Mouse (Mus musculus): Measurements from ENCODE around the gene Olfr221. TPM values are rescaled to one million over a fixed set of nuclear protein-coding genes. Genes with fewer than 3 reads are reported as not detected.

The Olfr221 gene
- polyA plus RNA-seq, 1 experiment from 2014 or later: not detected

DNA sequence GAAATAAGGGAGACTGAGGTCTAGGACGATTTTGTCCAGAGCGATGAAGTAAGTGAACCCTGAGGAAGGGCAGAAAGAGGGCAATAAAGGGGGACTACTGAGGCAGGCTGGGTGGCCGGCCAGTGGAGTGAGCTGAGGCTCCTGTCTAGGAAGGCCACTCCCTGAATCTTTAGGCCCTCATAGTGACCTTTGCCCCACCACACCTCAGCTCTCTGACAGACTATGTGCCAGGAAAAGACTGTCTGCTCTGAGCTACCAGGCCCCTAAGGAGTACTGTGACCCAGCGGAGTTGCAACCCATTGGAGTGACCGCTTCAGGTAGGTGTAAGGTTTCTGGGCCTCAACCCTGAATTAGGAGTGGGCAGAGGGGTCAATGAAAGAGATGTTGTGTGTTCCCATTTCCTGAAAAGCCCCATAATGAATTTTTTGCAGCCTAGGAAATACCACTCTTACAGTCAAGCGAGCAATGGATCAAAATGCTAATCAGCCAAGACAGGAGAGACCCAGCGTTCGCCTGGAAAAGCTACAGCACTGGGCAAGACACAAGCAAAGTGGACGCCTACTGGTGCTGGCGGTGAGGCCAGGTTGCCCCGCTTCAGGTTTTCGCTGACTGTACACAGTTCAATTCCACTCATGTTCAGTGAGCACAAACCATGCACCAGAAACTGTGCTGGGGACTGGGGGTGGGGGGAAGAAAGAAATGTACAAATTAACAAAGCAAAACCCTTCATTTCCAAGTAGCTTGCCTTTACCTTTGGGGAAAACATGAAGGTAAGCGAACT lies 25.4 kb downstream of the Olfr221 start:
- Histone ChIP-seq H3K9ac (replicated peaks; ENCODE audit: low read depth, low read length) (no peak overlapping the region), H3K27ac (ENCODE audit: low read length) (peak overlapping the region; percentile 87; the same call in 1 of the 2 replicates), H3K4me3 (ENCODE audit: low read depth, low read length) (no peak overlapping the region), H3K27me3 (ENCODE audit: control insufficient read depth, insufficient read depth, low read length) (no peaks in the 10 kb centered on the region), H3K36me3 (ENCODE audit: control insufficient read depth, insufficient read depth, low read length) (no peaks in the 10 kb centered on the region), H3K9me3 (ENCODE audit: control insufficient read depth, low read depth, low read length) (no peaks in the 10 kb centered on the region), H3K4me1 (ENCODE audit: control insufficient read depth, insufficient read depth, low read length) (peaks cover 27% of the 10 kb centered on the region), H3K4me2 (replicated peaks; ENCODE audit: low read depth, low read length) (no peak overlapping the region)
- 81% methylated on average over 13 of the region's 13 CpGs for WGBS
- ATAC-seq (ENCODE audit: insufficient number of reproducible peaks, insufficient read depth, low FRiP score, low read depth): no peak

DNA sequence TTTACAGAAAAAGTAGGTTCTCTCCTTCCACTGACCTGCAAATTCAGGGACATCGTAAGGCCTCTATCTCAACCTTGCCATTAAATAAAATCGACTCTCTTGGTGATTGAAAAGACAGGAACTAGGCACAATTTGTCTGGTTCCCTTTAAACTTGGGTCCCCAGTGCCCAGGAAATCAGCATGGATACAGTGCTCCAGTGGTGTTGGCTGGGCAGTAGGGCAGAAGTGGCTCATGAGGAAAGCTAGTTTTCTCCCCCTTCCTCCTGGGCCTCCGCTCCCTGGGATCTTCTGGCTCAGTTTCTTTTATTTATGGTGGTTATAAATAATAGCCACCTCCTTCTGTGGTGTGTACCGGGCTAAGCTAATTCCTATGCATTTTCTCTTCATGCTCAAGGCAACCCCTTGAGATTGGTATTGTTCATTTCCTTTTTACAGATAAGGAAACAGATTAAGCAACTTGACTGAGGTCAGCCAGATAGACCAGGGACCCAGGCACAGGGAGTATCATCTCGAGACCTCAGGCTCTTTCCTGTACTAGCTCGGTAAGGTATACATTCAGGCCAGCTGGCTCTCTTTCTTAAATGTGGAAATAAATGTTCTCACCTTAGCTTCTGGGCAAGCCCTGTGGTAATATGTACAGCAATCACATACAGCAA lies 26.7 kb downstream of the Olfr221 start, which contains the start of gene Tmem253:
TSS of gene Tmem253 (plus strand) at position 214 of the 656 bp plus-strand sequence.
- H3K27me3 ChIP-seq (ENCODE audit: control insufficient read depth, insufficient read depth, low read length): no peaks in the 10 kb centered on the region

DNA sequence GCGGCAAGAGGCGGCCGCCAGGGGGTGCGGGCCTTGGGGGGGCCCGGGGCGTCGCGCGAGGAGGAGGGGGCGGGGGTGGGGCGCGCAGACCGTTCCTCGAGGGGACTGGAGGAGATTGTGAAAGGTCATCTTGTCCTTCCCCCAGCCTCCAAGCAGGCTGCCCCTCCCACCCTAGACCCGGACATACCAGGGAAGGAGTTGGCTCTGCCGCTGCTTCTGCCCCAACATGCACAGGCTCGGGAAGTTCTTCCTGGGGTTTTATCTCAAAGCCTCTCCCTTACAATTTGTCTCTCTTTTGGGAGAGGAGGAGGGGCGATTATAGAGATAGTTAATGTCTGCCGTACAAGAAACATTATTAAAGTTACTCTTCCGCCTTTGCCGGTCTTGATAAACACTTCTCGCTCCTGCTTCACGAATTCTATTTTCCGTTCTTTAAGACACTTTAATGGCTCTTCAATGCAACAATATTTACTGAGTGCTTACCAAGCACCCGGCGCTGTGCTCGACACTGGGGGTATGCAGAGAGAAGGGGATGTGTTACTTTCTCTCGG lies 27.4 kb downstream of the Olfr221 start:
- H3K27ac ChIP-seq (ENCODE audit: low read length): peak overlapping the region; percentile 87
- no peaks in the 10 kb centered on the region for H3K27me3 ChIP-seq (ENCODE audit: control insufficient read depth, insufficient read depth, low read length)
- peak overlapping the region; percentile 69 for H3K4me2 ChIP-seq (replicated peaks; ENCODE audit: low read depth, low read length)
- under 1% methylated on average over 27 of the region's 28 CpGs for WGBS
- peaks cover 36% of the 10 kb centered on the region for H3K4me1 ChIP-seq (ENCODE audit: control insufficient read depth, insufficient read depth, low read length)
- H3K9me3 ChIP-seq (ENCODE audit: control insufficient read depth, low read depth, low read length): no peaks in the 10 kb centered on the region
- peak; percentile 57 for ATAC-seq (ENCODE audit: insufficient number of reproducible peaks, insufficient read depth, low FRiP score, low read depth)
- peak overlapping the region; percentile 57 for H3K4me3 ChIP-seq (ENCODE audit: low read depth, low read length)
- H3K9ac ChIP-seq (replicated peaks; ENCODE audit: low read depth, low read length): peak overlapping the region; percentile 83
- no peaks in the 10 kb centered on the region for H3K36me3 ChIP-seq (ENCODE audit: control insufficient read depth, insufficient read depth, low read length)

More for the DNA sequence above, 26.7 kb downstream of the Olfr221 start, which contains the start of gene Tmem253:
- Histone ChIP-seq H3K27ac (ENCODE audit: low read length) (peak within 1 kb of the TSS; percentile 87), H3K4me3 (ENCODE audit: low read depth, low read length) (peak within 1 kb of the TSS; percentile 57), H3K4me2 (replicated peaks; ENCODE audit: low read depth, low read length) (peak within 1 kb of the TSS; percentile 69), H3K9me3 (ENCODE audit: control insufficient read depth, low read depth, low read length) (no peaks in the 10 kb centered on the region), H3K4me1 (ENCODE audit: control insufficient read depth, insufficient read depth, low read length) (peaks cover 29% of the 10 kb centered on the region), H3K36me3 (ENCODE audit: control insufficient read depth, insufficient read depth, low read length) (no peaks in the 10 kb centered on the region), H3K9ac (replicated peaks; ENCODE audit: low read depth, low read length) (peak within 1 kb of the TSS; percentile 83)
- 15% methylated on average over 6 of the region's 6 CpGs for WGBS
- ATAC-seq (ENCODE audit: insufficient number of reproducible peaks, insufficient read depth, low FRiP score, low read depth): no peak

DNA sequence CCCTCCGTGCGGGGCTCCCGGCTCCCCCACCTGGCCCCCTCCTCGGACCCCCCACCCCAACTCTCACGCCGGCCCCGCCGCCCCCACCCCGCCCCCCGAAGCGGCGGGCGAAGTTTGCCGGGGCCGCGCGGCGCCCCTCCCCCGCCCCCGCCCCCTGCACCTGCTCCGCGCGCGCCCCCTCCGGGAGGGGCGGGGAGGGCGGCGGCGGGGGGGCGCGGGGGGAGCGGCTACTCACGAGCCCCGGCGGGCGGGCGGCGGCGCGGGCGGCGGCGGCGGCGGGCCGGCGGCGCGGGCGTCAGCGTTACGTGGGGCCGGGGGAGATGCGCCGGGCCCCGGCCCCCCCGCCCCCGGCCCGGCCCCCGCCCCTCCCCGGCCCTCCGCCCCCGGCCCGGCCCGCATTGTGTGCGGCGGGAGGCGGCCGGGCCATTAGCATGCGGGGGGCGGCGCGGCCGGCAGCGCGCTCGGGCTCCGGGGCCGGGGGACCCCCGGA lies 27.9 kb downstream of the Olfr221 start:
- H3K27me3 ChIP-seq (ENCODE audit: control insufficient read depth, insufficient read depth, low read length): no peaks in the 10 kb centered on the region

DNA sequence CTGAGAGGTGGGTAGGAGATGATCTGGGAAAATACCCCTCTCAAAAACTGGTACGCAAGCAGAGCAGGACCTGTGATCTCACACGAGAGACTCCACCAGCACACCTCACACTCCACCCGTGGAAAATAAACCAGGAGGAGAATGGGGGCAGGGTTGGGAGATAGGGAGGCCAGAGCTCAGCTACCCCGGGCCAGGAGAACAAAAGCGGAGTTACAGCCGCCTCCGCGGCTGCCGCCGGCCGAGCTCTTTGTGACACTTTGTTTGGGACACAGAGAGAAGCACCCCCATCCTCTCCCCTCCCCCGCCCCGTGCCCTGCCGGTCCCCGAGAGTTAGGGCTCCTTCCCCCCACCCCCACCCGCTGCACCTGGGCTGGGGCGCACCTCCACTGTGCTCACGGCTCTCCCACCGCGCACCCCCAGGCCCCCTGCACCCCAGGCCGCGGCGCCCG lies 28.5 kb downstream of the Olfr221 start:
- Histone ChIP-seq H3K27me3 (ENCODE audit: control insufficient read depth, insufficient read depth, low read length) (no peaks in the 10 kb centered on the region), H3K4me2 (replicated peaks; ENCODE audit: low read depth, low read length) (peak overlapping the region; percentile 69), H3K9ac (replicated peaks; ENCODE audit: low read depth, low read length) (peak overlapping the region; percentile 83), H3K4me3 (ENCODE audit: low read depth, low read length) (peak overlapping the region; percentile 57), H3K9me3 (ENCODE audit: control insufficient read depth, low read depth, low read length) (no peaks in the 10 kb centered on the region), H3K36me3 (ENCODE audit: control insufficient read depth, insufficient read depth, low read length) (peaks cover 8% of the 10 kb centered on the region; the same call in 1 of the 2 replicates), H3K27ac (ENCODE audit: low read length) (peak overlapping the region; percentile 96), H3K4me1 (ENCODE audit: control insufficient read depth, insufficient read depth, low read length) (peaks cover 34% of the 10 kb centered on the region)
- 1% methylated on average over 23 of the region's 24 CpGs for WGBS
- ATAC-seq (ENCODE audit: insufficient number of reproducible peaks, insufficient read depth, low FRiP score, low read depth): no peak

More for the DNA sequence above, 27.9 kb downstream of the Olfr221 start:
- H3K4me1 ChIP-seq (ENCODE audit: control insufficient read depth, insufficient read depth, low read length): peaks cover 36% of the 10 kb centered on the region
- peak; percentile 30; the same call in 1 of the 2 replicates for ATAC-seq (ENCODE audit: insufficient number of reproducible peaks, insufficient read depth, low FRiP score, low read depth)
- peak overlapping the region; percentile 57 for H3K4me3 ChIP-seq (ENCODE audit: low read depth, low read length)
- 2% methylated on average over 14 of the region's 80 CpGs for WGBS
- H3K9ac ChIP-seq (replicated peaks; ENCODE audit: low read depth, low read length): peak overlapping the region; percentile 83
- H3K4me2 ChIP-seq (replicated peaks; ENCODE audit: low read depth, low read length): peak overlapping the region; percentile 69
- H3K36me3 ChIP-seq (ENCODE audit: control insufficient read depth, insufficient read depth, low read length): peaks cover 3% of the 10 kb centered on the region; the same call in 1 of the 2 replicates
- H3K9me3 ChIP-seq (ENCODE audit: control insufficient read depth, low read depth, low read length): no peaks in the 10 kb centered on the region
- peak overlapping the region; percentile 96 for H3K27ac ChIP-seq (ENCODE audit: low read length)

DNA sequence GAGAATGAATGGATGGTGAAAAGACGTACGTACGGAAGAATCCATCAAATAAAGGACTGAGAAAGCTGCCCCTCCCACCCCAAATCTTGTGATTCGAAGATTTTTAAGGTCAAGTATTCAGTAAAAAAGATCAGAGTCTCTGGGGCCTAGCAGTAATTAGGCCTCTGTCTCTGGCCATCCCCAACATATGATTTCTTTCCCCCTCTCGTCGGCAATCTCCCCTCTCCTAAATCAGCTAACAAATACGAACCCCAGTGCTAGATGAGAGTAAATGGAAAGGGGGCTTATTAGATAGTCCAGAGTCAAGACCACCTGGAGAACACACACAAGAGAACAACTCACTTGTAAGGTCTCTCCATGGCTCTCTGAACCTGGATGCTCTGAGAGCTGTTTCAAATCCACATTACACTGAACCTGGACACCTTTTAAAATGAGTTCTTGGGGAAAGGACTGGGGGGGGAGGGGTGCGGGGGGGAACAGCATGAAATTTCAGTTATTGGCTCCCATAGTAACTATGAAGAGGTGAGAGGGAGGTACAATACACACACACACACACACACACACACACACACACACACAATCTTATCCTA lies 29.1 kb downstream of the Olfr221 start:
- Histone ChIP-seq H3K9me3 (ENCODE audit: control insufficient read depth, low read depth, low read length) (no peaks in the 10 kb centered on the region), H3K27me3 (ENCODE audit: control insufficient read depth, insufficient read depth, low read length) (no peaks in the 10 kb centered on the region), H3K4me3 (ENCODE audit: low read depth, low read length) (peak overlapping the region; percentile 57), H3K27ac (ENCODE audit: low read length) (peak overlapping the region; percentile 96), H3K4me2 (replicated peaks; ENCODE audit: low read depth, low read length) (peak overlapping the region; percentile 69; the same call in 1 of the 2 replicates), H3K36me3 (ENCODE audit: control insufficient read depth, insufficient read depth, low read length) (peaks cover 14% of the 10 kb centered on the region; the same call in 1 of the 2 replicates), H3K9ac (replicated peaks; ENCODE audit: low read depth, low read length) (peak overlapping the region; percentile 83; the same call in 1 of the 2 replicates), H3K4me1 (ENCODE audit: control insufficient read depth, insufficient read depth, low read length) (peaks cover 30% of the 10 kb centered on the region)
- WGBS: 43% methylated on average over 8 of the region's 8 CpGs
- ATAC-seq (ENCODE audit: insufficient number of reproducible peaks, insufficient read depth, low FRiP score, low read depth): no peak

DNA sequence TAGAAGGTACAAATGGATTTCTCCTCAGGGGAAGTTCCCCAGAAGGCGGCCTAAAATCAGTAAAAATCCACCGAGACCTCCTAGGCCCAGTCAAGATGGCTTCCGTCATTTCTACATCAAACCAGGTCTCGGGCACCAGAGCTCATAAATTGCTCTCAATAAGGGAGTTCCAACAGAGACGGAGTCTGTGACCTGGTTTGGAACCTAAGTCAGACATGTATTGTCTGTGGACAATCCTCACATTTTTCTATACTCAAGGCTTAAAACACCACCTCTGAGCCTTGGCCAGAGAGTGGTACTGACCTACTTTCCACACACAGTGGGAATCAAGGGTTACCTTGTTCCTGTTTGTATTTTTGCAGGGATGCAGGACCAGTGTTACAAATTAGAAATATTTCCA lies 29.7 kb downstream of the Olfr221 start:
- no peaks in the 10 kb centered on the region for H3K9me3 ChIP-seq (ENCODE audit: control insufficient read depth, low read depth, low read length)
- no peaks in the 10 kb centered on the region for H3K27me3 ChIP-seq (ENCODE audit: control insufficient read depth, insufficient read depth, low read length)
- peaks cover 16% of the 10 kb centered on the region; the same call in 1 of the 2 replicates for H3K36me3 ChIP-seq (ENCODE audit: control insufficient read depth, insufficient read depth, low read length)
- no peak overlapping the region; the same call in 1 of the 2 replicates for H3K27ac ChIP-seq (ENCODE audit: low read length)
- H3K9ac ChIP-seq (replicated peaks; ENCODE audit: low read depth, low read length): no peak overlapping the region
- peaks cover 30% of the 10 kb centered on the region for H3K4me1 ChIP-seq (ENCODE audit: control insufficient read depth, insufficient read depth, low read length)
- no peak for ATAC-seq (ENCODE audit: insufficient number of reproducible peaks, insufficient read depth, low FRiP score, low read depth)
- WGBS: 80% methylated on average over 5 of the region's 5 CpGs
- no peak overlapping the region for H3K4me2 ChIP-seq (replicated peaks; ENCODE audit: low read depth, low read length)
- H3K4me3 ChIP-seq (ENCODE audit: low read depth, low read length): 0 out of 2 replicates have a peak overlapping the region, but pooled peaks have one; percentile 2
